Mouse (Mus musculus): ENCODE data around the gene Marf1.
A peak's percentile ranks its signal among the peaks of the same experiment; 100 is the strongest.
"Not testable (repeated sequence)": the region's sequence is repeated elsewhere in the genome, so short reads cannot be mapped to it uniquely, and the experiment has no call there.

Gene Marf1

GRCm38 (mm10) chr16:14135014-14135413 lies 28.1 kb downstream of the Marf1 start:
- DNase-seq: no peak

- no peak for DNase-seq
These were observed 31.3 kb downstream of the Marf1 start for GRCm38 (mm10) chr16:14131838-14132237.

- no peak for DNase-seq
These were observed 31.8 kb downstream of the Marf1 start for GRCm38 (mm10) chr16:14131376-14131775.

GRCm38 (mm10) chr16:14130796-14131195 lies 32.4 kb downstream of the Marf1 start:
- DNase-seq: no peak

- no peak for DNase-seq
These were observed 34.2 kb downstream of the Marf1 start for GRCm38 (mm10) chr16:14128977-14129376.

- DNase-seq: no peak
These were observed 37.9 kb downstream of the Marf1 start for GRCm38 (mm10) chr16:14125253-14125652.

- no peak for DNase-seq
These were observed 38.4 kb downstream of the Marf1 start for GRCm38 (mm10) chr16:14124709-14125108.

- DNase-seq: no peak
These were observed 39.2 kb downstream of the Marf1 start for GRCm38 (mm10) chr16:14123901-14124300.

GRCm38 (mm10) chr16:14122586-14122985 lies 40.6 kb downstream of the Marf1 start:
- no peak for DNase-seq

GRCm38 (mm10) chr16:14121563-14121962 lies 41.6 kb downstream of the Marf1 start:
- no peak for DNase-seq

GRCm38 (mm10) chr16:14120941-14121340 lies 42.2 kb downstream of the Marf1 start:
- DNase-seq: no peak

GRCm38 (mm10) chr16:14117299-14117698 lies 45.9 kb downstream of the Marf1 start:
- DNase-seq: no peak

GRCm38 (mm10) chr16:14112742-14113141 lies 50.4 kb downstream of the Marf1 start:
- DNase-seq: no peak

- no peak for DNase-seq
These were observed 51.0 kb downstream of the Marf1 start for GRCm38 (mm10) chr16:14112133-14112532.

GRCm38 (mm10) chr16:14110922-14111321 lies 52.2 kb downstream of the Marf1 start:
- DNase-seq: no peak

- DNase-seq: no peak
These were observed 53.4 kb downstream of the Marf1 start for GRCm38 (mm10) chr16:14109651-14110230.

- no peak for DNase-seq
These were observed 57.3 kb downstream of the Marf1 start for GRCm38 (mm10) chr16:14105891-14106290.

GRCm38 (mm10) chr16:14091771-14092170 lies 71.4 kb downstream of the Marf1 start:
- no peak for DNase-seq

- DNase-seq: no peak
These were observed 73.9 kb downstream of the Marf1 start for GRCm38 (mm10) chr16:14089296-14089695.

- DNase-seq: peak in 1 of 2 experiments; percentile 5
These were observed 74.9 kb downstream of the Marf1 start for GRCm38 (mm10) chr16:14088249-14088648.

GRCm38 (mm10) chr16:14082925-14083324 lies 80.2 kb downstream of the Marf1 start:
- DNase-seq: no peak

GRCm38 (mm10) chr16:14070471-14071169 lies 92.5 kb downstream of the Marf1 start:
- no peak for DNase-seq

GRCm38 (mm10) chr16:14068701-14069100 lies 94.5 kb downstream of the Marf1 start:
- not testable (repeated sequence) for DNase-seq

- not testable (repeated sequence) for DNase-seq
These were observed 96.6 kb downstream of the Marf1 start for GRCm38 (mm10) chr16:14066571-14066970.

- no peak for DNase-seq
These were observed 103.3 kb downstream of the Marf1 start for GRCm38 (mm10) chr16:14059869-14060268.
